Mouse (Mus musculus): Measurements from ENCODE around the gene Mov10. TPM values are rescaled to one million over a fixed set of nuclear protein-coding genes. Genes with fewer than 3 reads are reported as not detected.
"Not testable (repeated sequence)": the region's sequence is repeated elsewhere in the genome, so short reads cannot be mapped to it uniquely, and the experiment has no call there.

Gene Mov10
- 42.2 and 54.0 TPM in 2 replicates for polyA plus RNA-seq (2016; fragmentation: Nextera tagmentation; extraction: Ambion mirVana)

DNA sequence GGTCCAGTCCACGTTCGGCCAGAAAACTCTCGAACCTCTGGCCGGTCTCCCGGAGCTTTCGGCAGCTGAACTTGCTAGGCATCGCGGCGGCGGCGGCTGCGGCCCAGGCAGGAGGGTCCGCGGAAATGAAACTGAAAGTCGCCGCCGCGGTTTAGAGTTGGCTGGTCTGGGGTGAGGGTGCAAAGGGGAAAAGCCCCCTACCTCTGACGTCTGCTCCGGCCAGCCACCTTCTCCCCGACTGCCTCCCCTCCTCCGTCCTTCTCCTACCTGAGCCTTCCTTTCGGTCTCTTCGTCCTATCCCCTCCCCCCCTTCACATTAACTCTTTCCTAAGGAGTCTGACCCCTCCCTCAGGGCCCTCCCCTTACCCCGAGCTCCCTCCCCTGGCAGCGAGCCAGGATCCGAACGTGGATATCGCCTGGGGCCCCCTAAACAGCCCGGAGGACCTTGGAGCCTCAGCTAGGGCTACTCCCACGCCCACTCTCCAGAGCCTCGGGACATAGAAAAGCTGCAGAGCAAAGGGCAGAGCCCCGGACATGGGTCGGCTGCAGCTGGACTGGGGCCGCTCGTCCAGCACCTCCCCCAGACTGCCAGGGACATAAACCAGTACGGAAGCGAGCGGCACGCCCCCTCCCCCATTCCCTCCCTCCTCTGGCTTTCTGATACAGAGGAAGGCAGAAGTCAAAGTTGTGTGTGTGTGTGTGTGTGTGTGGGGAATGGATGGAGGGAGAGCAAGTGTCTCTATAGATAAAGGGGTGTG is at the start of gene Mov10:
Gene Mov10, minus strand, starts transcription at position 573 of the 758 bp plus-strand sequence.
- under 1% methylated on average over 40 of the region's 40 CpGs for WGBS
- Histone ChIP-seq H3K4me1 (peaks cover 42% of the 10 kb centered on the region), H3K36me3 (peaks cover 35% of the 10 kb centered on the region), H3K9me3 (no peaks in the 10 kb centered on the region), H3K4me3 (peak within 1 kb of the TSS; percentile 98), H3K27me3 (ENCODE audit: insufficient read depth, poor library complexity, severe bottlenecking) (no peaks in the 10 kb centered on the region), H3K27ac (peak within 1 kb of the TSS; percentile 98)
- DNase-seq (ENCODE audit: low spot score) = peak; percentile 95

DNA sequence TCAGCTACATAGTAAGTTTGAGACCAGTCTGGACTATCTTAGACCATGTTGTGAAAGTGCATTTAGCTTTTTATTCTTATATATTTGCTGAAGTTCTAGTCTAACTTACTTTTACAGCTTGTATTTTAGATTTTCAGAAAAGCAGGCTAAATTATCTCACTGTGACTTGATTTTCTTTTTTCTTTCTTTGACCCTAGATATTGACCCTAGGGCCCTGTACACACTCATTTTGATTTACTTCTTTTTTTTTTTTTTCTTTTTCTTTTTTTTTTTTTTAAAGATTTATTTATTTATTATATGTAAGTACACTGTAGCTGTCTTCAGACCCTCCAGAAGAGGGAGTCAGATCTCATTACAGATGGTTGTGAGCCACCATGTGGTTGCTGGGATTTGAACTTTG is 48.3 kb upstream of the Mov10 start:
- peaks cover 34% of the 10 kb centered on the region for H3K36me3 ChIP-seq
- H3K4me3 ChIP-seq = peak overlapping the region; percentile 91; the same call in 1 of the 2 replicates
- H3K27me3 ChIP-seq (ENCODE audit: insufficient read depth, poor library complexity, severe bottlenecking); H3K27ac ChIP-seq; DNase-seq (ENCODE audit: low spot score); H3K9me3 ChIP-seq: not testable (repeated sequence)
- H3K4me1 ChIP-seq = peaks cover 19% of the 10 kb centered on the region

GRCm38 (mm10) chr3:104865341-104865788 is 47.0 kb upstream of the Mov10 start:
- peak; percentile 80 for DNase-seq (ENCODE audit: low spot score)
- Histone ChIP-seq H3K36me3 (peaks cover 21% of the 10 kb centered on the region), H3K27ac (peak overlapping the region; percentile 98), H3K9me3 (no peaks in the 10 kb centered on the region), H3K4me1 (peaks cover 21% of the 10 kb centered on the region), H3K4me3 (peak overlapping the region; percentile 91), H3K27me3 (ENCODE audit: insufficient read depth, poor library complexity, severe bottlenecking) (no peaks in the 10 kb centered on the region)
- WGBS = 1% methylated on average over 12 of the region's 12 CpGs

DNA sequence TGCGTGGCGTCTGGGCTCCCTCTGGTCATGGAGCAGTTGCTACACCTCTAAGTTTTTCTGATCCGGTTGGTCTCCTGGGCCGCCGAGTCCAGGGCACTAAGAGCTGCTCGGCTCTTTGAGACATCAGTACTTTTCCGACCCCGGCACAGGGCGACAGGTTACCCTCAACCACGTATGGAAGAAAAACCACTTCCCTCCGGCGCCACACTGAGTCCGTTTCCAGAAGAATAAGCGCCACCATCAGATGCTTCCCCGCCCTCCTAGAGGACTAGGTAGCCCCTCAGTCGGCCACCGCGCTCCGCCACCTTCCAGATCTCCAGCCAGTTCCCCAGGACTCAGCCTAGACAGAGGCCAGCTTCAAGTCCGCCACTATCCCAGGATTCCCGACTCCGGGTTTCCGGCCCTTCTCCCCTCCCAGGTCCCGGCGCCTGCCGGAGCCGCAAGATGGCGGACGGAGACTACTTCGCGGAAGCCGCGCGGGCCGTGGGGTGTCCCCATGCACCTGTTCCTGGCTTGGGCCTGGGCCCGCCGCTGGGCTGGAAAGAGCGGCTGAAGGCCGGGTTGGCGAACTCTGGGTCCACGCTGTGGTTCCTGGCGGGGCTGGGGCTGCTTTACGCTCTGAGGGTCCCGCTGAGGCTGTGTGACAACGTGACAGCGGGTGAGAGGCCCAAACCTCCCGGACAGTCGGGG is 46.4 kb upstream of the Mov10 start:
- Histone ChIP-seq H3K27me3 (ENCODE audit: insufficient read depth, poor library complexity, severe bottlenecking) (no peaks in the 10 kb centered on the region), H3K4me3 (peak overlapping the region; percentile 91), H3K9me3 (no peaks in the 10 kb centered on the region), H3K27ac (peak overlapping the region; percentile 98), H3K36me3 (peaks cover 18% of the 10 kb centered on the region), H3K4me1 (peaks cover 21% of the 10 kb centered on the region)
- under 1% methylated on average over 48 of the region's 48 CpGs for WGBS
- DNase-seq (ENCODE audit: low spot score) = peak; percentile 89

GRCm38 (mm10) chr3:104863786-104864650 is 45.7 kb upstream of the Mov10 start, which contains the start of the genes St7l and Capza1:
Gene St7l, plus strand, starts transcription at chr3:104864005.
Gene Capza1, minus strand, starts transcription at chr3:104864505.
- H3K27ac ChIP-seq = peak within 1 kb of the TSS; percentile 98
- DNase-seq (ENCODE audit: low spot score) = peak; percentile 95
- no peaks in the 10 kb centered on the region for H3K27me3 ChIP-seq (ENCODE audit: insufficient read depth, poor library complexity, severe bottlenecking)
- WGBS = under 1% methylated on average over 43 of the region's 43 CpGs
- peak within 1 kb of the TSS; percentile 91 for H3K4me3 ChIP-seq
- peaks cover 16% of the 10 kb centered on the region for H3K36me3 ChIP-seq
- H3K4me1 ChIP-seq = peaks cover 21% of the 10 kb centered on the region
- H3K9me3 ChIP-seq = no peaks in the 10 kb centered on the region

- WGBS = 93% methylated on average over 1 of the region's 1 CpGs
- Histone ChIP-seq H3K27me3 (ENCODE audit: insufficient read depth, poor library complexity, severe bottlenecking) (no peaks in the 10 kb centered on the region), H3K4me1 (peaks cover 12% of the 10 kb centered on the region), H3K27ac (no peak overlapping the region), H3K36me3 (peaks cover 28% of the 10 kb centered on the region), H3K4me3 (no peak overlapping the region), H3K9me3 (no peaks in the 10 kb centered on the region)
- DNase-seq (ENCODE audit: low spot score) = no peak
These were observed 40.2 kb upstream of the Mov10 start for GRCm38 (mm10) chr3:104858560-104858959.

- Histone ChIP-seq H3K27me3 (ENCODE audit: insufficient read depth, poor library complexity, severe bottlenecking) (no peaks in the 10 kb centered on the region), H3K4me3 (no peak overlapping the region), H3K36me3 (peaks cover 25% of the 10 kb centered on the region), H3K27ac (no peak overlapping the region), H3K4me1 (no peaks in the 10 kb centered on the region), H3K9me3 (no peaks in the 10 kb centered on the region)
- WGBS = 80% methylated on average over 1 of the region's 1 CpGs
- DNase-seq (ENCODE audit: low spot score) = no peak
These were observed 37.7 kb upstream of the Mov10 start for GRCm38 (mm10) chr3:104856106-104856505.

DNA sequence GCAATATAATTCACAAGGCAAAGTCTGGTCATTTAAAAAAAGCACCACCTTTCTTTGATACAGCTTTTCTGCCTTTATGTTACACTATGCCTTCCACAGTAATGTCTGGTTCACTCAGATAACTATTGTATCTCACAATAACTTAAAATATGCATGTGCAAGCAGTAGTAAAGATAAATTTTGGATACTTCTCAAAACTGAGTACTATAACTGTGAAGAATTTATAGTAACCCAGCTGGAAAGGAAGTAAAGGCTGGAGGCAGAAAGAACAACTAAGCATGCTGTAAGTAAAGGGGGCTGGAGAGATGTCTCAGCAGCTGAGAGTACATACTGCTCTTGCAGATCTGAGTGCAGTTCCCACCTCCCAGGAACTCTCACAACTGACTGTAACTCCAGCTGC is 36.5 kb upstream of the Mov10 start:
- Histone ChIP-seq H3K4me1 (no peaks in the 10 kb centered on the region), H3K27me3 (ENCODE audit: insufficient read depth, poor library complexity, severe bottlenecking) (no peaks in the 10 kb centered on the region), H3K9me3 (no peaks in the 10 kb centered on the region), H3K36me3 (peaks cover 28% of the 10 kb centered on the region), H3K4me3 (no peak overlapping the region), H3K27ac (no peak overlapping the region)
- DNase-seq (ENCODE audit: low spot score) = no peak

DNA sequence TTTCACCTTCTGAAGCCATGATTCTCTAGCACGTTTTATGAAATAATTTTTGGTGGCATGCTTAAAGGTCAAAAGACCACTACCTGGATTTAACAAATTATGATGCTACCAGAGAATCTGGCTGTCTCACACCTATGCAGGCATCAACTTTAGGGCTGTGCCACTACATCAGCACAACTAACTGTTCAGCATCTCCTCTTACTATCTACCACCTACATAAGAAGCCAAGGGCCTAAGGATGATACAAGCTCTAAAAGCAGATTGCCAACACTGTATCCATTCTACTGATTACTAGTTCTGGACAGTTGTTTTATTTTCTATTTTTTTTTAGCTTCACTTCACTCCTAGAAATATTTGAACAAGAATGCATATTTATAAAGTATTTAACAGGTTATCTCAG is 36.1 kb upstream of the Mov10 start:
- H3K4me3 ChIP-seq = no peak overlapping the region
- peaks cover 32% of the 10 kb centered on the region for H3K36me3 ChIP-seq
- 79% methylated on average over 1 of the region's 1 CpGs for WGBS
- no peak overlapping the region for H3K27ac ChIP-seq
- no peaks in the 10 kb centered on the region for H3K9me3 ChIP-seq
- no peaks in the 10 kb centered on the region for H3K27me3 ChIP-seq (ENCODE audit: insufficient read depth, poor library complexity, severe bottlenecking)
- no peaks in the 10 kb centered on the region for H3K4me1 ChIP-seq
- no peak for DNase-seq (ENCODE audit: low spot score)

DNA sequence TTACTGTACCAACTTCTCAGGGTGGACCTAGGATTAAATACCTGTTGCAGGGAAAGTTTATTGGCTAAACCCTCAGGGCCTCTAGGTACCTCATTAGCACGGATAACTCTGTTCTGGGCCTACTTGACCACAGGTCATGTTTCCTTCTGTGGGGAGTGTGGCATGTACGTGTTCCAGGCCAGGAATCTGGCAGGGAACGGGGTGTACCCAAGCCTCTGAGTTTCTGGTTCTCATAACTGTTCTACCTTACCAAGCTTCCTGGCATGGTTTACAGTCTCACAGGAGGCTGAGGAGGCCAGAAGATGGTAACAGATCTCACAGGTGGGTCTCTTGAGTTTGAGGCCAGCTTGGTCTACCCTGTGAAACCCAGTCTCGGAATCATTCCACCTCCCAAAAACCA is 28.2 kb upstream of the Mov10 start:
- 79% methylated on average over 4 of the region's 4 CpGs for WGBS
- H3K27me3 ChIP-seq (ENCODE audit: insufficient read depth, poor library complexity, severe bottlenecking) = no peaks in the 10 kb centered on the region
- peaks cover 62% of the 10 kb centered on the region for H3K36me3 ChIP-seq
- DNase-seq (ENCODE audit: low spot score) = no peak
- no peak overlapping the region for H3K27ac ChIP-seq
- H3K9me3 ChIP-seq = no peaks in the 10 kb centered on the region
- 0 out of 2 replicates have a peak, but pooled peaks cover 8% of the 10 kb centered on the region for H3K4me1 ChIP-seq
- H3K4me3 ChIP-seq = no peak overlapping the region

- Histone ChIP-seq H3K36me3 (peaks cover 80% of the 10 kb centered on the region), H3K4me1 (0 out of 2 replicates have a peak, but pooled peaks cover under 1% of the 10 kb centered on the region), H3K27me3 (ENCODE audit: insufficient read depth, poor library complexity, severe bottlenecking) (no peaks in the 10 kb centered on the region), H3K4me3 (no peak overlapping the region), H3K27ac (no peak overlapping the region), H3K9me3 (no peaks in the 10 kb centered on the region)
- 92% methylated on average over 5 of the region's 5 CpGs for WGBS
- no peak for DNase-seq (ENCODE audit: low spot score)
These were observed 22.7 kb upstream of the Mov10 start for GRCm38 (mm10) chr3:104841049-104841448.

GRCm38 (mm10) chr3:104835797-104836196 is 17.4 kb upstream of the Mov10 start:
- Histone ChIP-seq H3K9me3 (no peaks in the 10 kb centered on the region), H3K4me1 (no peaks in the 10 kb centered on the region), H3K4me3 (no peak overlapping the region), H3K36me3 (peaks cover 74% of the 10 kb centered on the region), H3K27me3 (ENCODE audit: insufficient read depth, poor library complexity, severe bottlenecking) (no peaks in the 10 kb centered on the region), H3K27ac (no peak overlapping the region)
- DNase-seq (ENCODE audit: low spot score) = no peak
- WGBS = 92% methylated on average over 3 of the region's 3 CpGs
